Mouse (Mus musculus): Measurements from ENCODE around the gene Dnaja3. TPM values are rescaled to one million over a fixed set of nuclear protein-coding genes. Genes with fewer than 3 reads are reported as not detected.
A peak's percentile ranks its signal among the peaks of the same experiment; 100 is the strongest.
"Not testable (repeated sequence)": the region's sequence is repeated elsewhere in the genome, so short reads cannot be mapped to it uniquely, and the experiment has no call there.

The Dnaja3 gene
- polyA plus RNA-seq, 1 experiment from 2014 or later = 65.5 TPM

DNA sequence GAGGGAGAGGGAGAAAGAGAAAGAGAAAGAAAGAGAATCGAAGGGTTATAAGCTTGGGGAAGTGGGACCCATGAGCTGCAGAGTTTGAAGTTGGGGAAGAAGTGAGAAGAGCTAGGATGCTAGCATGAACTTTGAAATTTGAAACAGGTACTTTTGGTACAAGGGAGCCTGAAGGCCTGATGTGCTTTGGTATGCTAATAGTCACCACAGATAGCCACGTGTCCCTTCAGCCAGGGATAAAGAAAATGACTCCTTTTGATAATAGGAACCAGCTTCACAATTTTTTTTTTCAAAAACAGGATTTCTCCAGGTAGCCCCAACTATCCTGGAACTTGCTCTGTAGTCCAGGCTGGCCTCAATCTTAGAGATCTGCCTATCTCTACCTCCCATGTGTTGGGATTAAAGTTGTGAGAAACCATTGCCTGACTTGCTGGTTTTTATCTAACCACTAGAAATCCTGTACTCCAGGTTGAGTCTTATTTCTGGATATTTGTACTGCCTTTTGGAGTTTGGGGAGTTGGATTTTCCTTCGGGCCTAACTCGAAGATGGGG lies 42.9 kb downstream of the Dnaja3 start:
- Histone ChIP-seq H3K4me1 (peaks cover 34% of the 10 kb centered on the region), H3K9me3 (no peaks in the 10 kb centered on the region), H3K4me3 (peak overlapping the region; percentile 76), H3K9ac (no peak overlapping the region), H3K36me3 (replicated peaks) (peaks cover 3% of the 10 kb centered on the region; the same call in 1 of the 2 replicates), H3K27me3 (replicated peaks) (no peaks in the 10 kb centered on the region), H3K4me2 (peak overlapping the region; percentile 80; the same call in 1 of the 2 replicates), H3K27ac (no peak overlapping the region)
- ATAC-seq (replicated peaks) = no peak
- 76% methylated on average over 4 of the region's 4 CpGs for WGBS

DNA sequence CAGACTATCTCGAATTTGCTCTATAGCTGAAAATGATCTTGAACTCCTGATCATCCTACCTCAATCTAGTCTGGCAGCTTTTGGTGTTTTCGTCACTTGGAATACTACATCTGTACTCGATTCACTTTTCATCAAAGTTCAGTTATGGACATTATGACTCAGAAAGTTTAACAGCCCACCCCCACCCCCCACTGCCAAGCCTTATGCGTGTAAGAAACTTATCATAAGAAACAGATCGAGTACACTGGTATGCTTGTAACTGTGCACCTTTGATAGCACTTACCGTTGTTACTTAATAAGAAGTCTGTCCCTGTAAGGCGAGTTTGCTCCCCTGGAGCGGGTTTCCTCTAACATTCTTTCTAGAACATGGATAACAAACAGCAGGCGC lies 43.4 kb downstream of the Dnaja3 start:
- WGBS = 34% methylated on average over 9 of the region's 9 CpGs
- Histone ChIP-seq H3K27ac (peak overlapping the region; percentile 91), H3K36me3 (replicated peaks) (peaks cover 5% of the 10 kb centered on the region; the same call in 1 of the 2 replicates), H3K4me1 (peaks cover 31% of the 10 kb centered on the region), H3K27me3 (replicated peaks) (no peaks in the 10 kb centered on the region), H3K9ac (peak overlapping the region; percentile 86), H3K4me3 (peak overlapping the region; percentile 76), H3K9me3 (no peaks in the 10 kb centered on the region), H3K4me2 (peak overlapping the region; percentile 80)
- ATAC-seq (replicated peaks) = peak; percentile 3; the same call in 1 of the 2 replicates

DNA sequence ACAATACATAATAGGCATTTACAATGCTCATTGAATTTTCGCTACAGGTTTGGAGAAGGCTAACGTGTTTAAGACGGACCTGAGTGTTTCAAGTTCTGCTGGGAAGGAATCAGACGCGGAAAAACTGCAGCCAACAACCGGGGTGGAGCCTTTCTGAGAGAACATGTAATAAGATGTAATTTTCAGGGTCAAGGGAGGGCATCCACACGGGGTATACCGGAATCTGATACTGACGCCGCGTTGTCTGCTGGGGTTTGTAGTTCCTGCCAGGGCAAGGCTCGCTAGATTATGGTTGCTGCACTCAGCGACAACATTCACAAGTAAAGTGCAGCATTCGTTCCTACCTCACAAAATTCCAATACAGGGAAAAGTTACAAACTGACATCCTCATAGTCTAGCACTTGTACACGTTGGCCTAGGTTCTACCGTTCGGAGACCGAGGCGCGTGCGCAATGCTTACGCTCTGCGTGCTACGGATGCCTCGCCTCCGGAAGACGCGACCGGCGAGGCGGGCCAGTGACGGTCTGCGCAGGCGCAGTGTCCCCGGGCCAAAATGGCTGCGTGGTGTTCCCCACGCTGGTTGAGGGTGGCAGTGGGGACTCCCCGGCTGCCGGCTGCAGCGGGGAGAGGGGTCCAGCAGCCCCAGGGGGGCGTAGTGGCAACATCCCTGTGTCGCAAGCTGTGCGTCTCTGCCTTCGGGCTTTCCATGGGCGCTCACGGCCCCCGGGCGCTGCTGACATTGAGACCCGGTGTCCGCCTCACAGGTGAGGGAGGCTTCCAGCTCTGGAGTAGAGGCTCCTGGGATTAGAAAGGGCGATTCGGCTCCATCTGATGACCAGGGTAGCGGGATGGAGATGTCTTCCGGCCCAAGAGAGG lies 44.0 kb downstream of the Dnaja3 start:
- Histone ChIP-seq H3K9ac (peak overlapping the region; percentile 86), H3K36me3 (replicated peaks) (peaks cover 5% of the 10 kb centered on the region; the same call in 1 of the 2 replicates), H3K4me3 (peak overlapping the region; percentile 76), H3K27ac (peak overlapping the region; percentile 91), H3K4me2 (peak overlapping the region; percentile 80), H3K4me1 (peaks cover 25% of the 10 kb centered on the region), H3K27me3 (replicated peaks) (no peaks in the 10 kb centered on the region), H3K9me3 (no peaks in the 10 kb centered on the region)
- ATAC-seq (replicated peaks) = peak; percentile 89
- under 1% methylated on average over 54 of the region's 54 CpGs for WGBS

DNA sequence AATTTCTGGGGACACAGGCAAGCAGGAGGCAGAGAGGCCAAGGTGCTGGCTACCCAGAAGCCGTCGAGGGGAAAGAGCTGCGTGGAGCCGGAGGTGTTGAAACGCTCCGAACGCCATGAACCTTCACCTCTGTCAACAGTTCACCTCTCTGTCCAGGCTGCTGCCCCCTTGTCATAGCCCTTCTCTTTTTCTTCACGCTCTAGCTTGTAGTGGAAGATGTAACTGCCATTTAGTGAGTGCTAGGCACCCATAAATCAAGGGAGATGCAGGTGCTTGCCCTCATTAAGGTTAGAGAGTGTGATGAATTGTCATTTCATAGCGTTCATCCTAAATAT lies 44.6 kb downstream of the Dnaja3 start:
- Histone ChIP-seq H3K9ac (peak overlapping the region; percentile 86), H3K36me3 (replicated peaks) (peaks cover 10% of the 10 kb centered on the region; the same call in 1 of the 2 replicates), H3K9me3 (no peaks in the 10 kb centered on the region), H3K4me1 (peaks cover 20% of the 10 kb centered on the region), H3K4me2 (peak overlapping the region; percentile 80), H3K4me3 (peak overlapping the region; percentile 76), H3K27ac (peak overlapping the region; percentile 91), H3K27me3 (replicated peaks) (no peaks in the 10 kb centered on the region)
- peak; percentile 15; the same call in 1 of the 2 replicates for ATAC-seq (replicated peaks)
- WGBS = 4% methylated on average over 9 of the region's 9 CpGs

DNA sequence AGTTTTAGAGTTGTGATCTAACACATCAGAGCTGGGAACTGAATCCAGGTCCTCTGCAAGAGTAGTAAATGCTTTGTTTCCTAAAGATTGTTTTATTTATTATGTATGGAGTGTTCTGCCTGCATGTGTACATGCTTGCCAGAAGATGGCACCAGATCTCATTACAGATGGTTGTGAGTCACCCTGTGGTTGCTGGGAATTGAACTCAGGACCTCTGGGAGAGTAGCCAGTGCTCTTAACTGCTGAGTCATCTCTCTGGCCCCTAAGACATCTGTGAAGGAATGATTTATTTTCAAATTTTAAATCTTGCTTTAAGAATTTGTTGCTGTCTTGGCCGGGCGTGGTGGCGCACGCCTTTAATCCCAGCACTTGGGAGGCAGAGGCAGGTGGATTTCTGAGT lies 49.6 kb downstream of the Dnaja3 start:
- 97% methylated on average over 4 of the region's 4 CpGs for WGBS
- H3K36me3 ChIP-seq (replicated peaks) = peaks cover 38% of the 10 kb centered on the region
- ATAC-seq (replicated peaks); H3K9ac ChIP-seq; H3K27me3 ChIP-seq (replicated peaks); H3K27ac ChIP-seq; H3K9me3 ChIP-seq; H3K4me2 ChIP-seq; H3K4me3 ChIP-seq: not testable (repeated sequence)
- H3K4me1 ChIP-seq = peaks cover 13% of the 10 kb centered on the region

DNA sequence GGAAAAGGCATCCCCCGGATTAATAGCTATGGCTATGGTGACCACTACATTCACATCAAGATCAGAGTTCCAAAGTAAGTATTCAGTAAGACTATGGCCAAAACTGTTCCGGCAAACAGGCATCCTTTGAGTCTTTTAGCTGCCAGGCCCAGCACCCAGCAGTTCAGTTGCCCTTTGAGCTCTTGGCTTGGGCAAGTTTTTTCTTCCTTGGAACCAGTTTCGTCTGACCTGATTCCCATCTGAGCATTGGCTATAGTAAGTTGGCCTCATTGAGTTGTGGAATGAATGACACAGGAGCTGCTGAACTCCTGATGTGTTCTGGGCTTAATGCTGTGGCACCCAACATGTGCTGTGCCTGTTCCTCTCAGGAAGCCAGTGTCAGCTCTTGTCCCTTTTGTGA lies 61.4 kb downstream of the Dnaja3 start:
- H3K36me3 ChIP-seq (replicated peaks) = peaks cover 62% of the 10 kb centered on the region
- no peak overlapping the region for H3K9ac ChIP-seq
- no peak overlapping the region for H3K27ac ChIP-seq
- no peak overlapping the region for H3K4me3 ChIP-seq
- H3K9me3 ChIP-seq = no peaks in the 10 kb centered on the region
- no peaks in the 10 kb centered on the region for H3K4me1 ChIP-seq
- H3K4me2 ChIP-seq = no peak overlapping the region
- H3K27me3 ChIP-seq (replicated peaks) = no peaks in the 10 kb centered on the region
- WGBS = 94% methylated on average over 3 of the region's 3 CpGs
- ATAC-seq (replicated peaks) = no peak

DNA sequence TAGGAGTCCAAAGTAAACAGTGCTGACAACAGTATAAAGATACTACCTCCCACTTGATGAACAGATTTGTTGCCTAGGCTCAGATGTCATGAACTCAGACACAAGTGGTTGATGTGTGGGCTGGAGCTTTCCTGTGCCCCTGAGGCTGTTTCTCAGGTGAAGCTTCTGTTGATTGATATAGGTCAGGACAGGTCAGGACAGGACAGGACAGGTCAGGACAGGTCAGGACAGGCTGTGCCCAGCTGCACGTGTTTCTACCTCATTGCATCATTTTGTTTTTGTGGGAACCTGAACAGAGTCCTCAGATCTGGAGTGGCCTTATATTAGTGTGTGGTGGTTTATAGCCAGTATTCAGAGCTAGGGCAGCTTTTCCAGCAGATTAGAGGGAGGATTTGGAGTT lies 62.9 kb downstream of the Dnaja3 start:
- no peak overlapping the region for H3K9ac ChIP-seq
- H3K4me2 ChIP-seq = no peak overlapping the region
- no peak overlapping the region for H3K27ac ChIP-seq
- WGBS = 84% methylated on average over 1 of the region's 1 CpGs
- no peaks in the 10 kb centered on the region for H3K4me1 ChIP-seq
- no peak overlapping the region for H3K4me3 ChIP-seq
- H3K27me3 ChIP-seq (replicated peaks) = no peaks in the 10 kb centered on the region
- no peak for ATAC-seq (replicated peaks)
- no peaks in the 10 kb centered on the region for H3K9me3 ChIP-seq
- H3K36me3 ChIP-seq (replicated peaks) = peaks cover 60% of the 10 kb centered on the region

DNA sequence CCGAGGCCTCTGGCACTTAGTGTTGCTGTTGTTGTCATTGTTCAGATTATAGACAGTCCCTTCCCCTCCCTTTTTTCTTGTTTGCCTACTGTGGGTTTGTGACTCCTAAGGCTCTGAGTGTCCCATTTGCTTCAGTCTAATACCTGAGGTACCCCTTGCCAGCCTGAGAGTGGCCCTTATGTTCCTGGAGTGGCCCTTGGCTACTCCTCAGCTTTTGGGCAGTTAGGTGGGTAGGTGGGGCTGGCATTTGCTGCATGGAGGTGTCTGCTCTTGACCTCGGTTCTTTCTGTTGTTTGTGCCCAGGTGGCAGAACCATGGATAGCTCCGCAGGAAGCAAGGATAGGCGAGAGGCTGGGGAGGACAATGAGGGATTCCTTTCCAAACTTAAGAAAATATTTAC lies 65.8 kb downstream of the Dnaja3 start:
- H3K4me1 ChIP-seq = no peaks in the 10 kb centered on the region
- no peaks in the 10 kb centered on the region for H3K27me3 ChIP-seq (replicated peaks)
- ATAC-seq (replicated peaks) = no peak
- no peak overlapping the region for H3K4me2 ChIP-seq
- H3K9me3 ChIP-seq = no peaks in the 10 kb centered on the region
- no peak overlapping the region for H3K4me3 ChIP-seq
- H3K9ac ChIP-seq = no peak overlapping the region
- no peak overlapping the region for H3K27ac ChIP-seq
- 75% methylated on average over 4 of the region's 4 CpGs for WGBS
- peaks cover 60% of the 10 kb centered on the region for H3K36me3 ChIP-seq (replicated peaks)

DNA sequence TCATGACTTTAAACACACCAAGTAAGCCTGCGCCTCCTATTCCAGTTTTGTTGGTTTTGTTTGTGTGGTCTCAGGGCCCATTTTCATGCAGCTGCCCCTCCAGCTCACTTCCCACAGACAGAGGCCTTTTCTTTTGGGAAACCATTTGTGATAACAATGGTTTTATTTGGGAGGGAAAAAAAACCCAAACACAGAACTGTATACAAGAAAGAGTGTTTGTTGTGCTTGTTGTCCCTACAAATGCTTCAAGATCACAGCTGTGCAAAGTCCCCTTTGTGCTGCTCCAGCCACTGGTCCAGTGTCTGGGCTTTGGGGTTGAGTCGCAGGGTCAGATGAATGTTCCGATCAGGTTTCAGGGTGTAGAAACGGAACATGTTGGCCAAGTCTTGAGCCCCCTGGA lies 71.4 kb downstream of the Dnaja3 start:
- Histone ChIP-seq H3K27me3 (replicated peaks) (no peaks in the 10 kb centered on the region), H3K9me3 (no peaks in the 10 kb centered on the region), H3K9ac (no peak overlapping the region), H3K4me2 (no peak overlapping the region), H3K36me3 (replicated peaks) (peaks cover 38% of the 10 kb centered on the region), H3K4me3 (no peak overlapping the region), H3K27ac (no peak overlapping the region), H3K4me1 (no peaks in the 10 kb centered on the region)
- ATAC-seq (replicated peaks) = no peak
- 99% methylated on average over 4 of the region's 4 CpGs for WGBS

DNA sequence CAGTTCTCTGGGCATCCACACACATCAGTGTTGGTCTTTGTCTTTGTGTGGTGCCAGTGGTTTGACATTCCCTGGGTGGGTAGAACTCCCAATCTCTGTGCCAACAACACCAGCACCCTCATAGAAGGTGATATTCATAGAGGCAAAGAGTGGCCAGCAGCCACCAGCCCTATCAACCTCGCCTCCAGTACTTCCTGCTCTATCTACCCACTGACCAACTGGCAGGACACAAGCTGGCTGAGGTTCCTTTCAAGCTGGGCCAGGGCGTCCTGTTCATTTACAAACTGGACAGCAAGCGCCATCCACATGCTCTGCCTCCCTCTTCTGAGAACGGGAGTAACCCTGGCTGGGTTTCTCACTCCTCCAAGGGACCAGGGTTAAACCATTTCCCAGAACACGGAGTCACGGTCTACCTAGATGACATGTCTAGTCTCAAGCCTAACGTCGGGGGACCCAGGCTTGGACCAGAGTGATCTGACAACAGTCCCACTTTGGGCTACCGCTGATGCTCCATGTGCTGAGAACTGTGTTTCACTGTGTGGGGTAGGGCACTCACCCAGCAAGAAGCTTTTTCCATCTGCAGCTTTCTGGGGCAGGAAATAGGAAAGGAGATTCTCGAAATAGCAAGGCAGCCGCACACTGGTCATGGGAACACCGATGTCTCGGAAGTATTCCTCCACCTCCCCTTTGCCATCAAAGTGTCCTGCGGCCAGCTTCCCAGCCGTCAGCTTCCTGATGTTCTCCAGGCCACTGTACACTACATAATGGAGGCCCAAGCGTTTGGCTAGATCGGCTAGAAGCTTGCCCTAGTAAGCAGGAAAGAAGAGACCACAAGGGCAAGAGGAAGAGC lies 74.3 kb downstream of the Dnaja3 start:
- Histone ChIP-seq H3K4me2 (no peak overlapping the region), H3K9ac (no peak overlapping the region), H3K4me1 (peaks cover 9% of the 10 kb centered on the region), H3K27me3 (replicated peaks) (no peaks in the 10 kb centered on the region), H3K4me3 (no peak overlapping the region), H3K27ac (no peak overlapping the region), H3K9me3 (no peaks in the 10 kb centered on the region), H3K36me3 (replicated peaks) (peaks cover 21% of the 10 kb centered on the region; the same call in 1 of the 2 replicates)
- no peak for ATAC-seq (replicated peaks)
- 95% methylated on average over 17 of the region's 17 CpGs for WGBS

DNA sequence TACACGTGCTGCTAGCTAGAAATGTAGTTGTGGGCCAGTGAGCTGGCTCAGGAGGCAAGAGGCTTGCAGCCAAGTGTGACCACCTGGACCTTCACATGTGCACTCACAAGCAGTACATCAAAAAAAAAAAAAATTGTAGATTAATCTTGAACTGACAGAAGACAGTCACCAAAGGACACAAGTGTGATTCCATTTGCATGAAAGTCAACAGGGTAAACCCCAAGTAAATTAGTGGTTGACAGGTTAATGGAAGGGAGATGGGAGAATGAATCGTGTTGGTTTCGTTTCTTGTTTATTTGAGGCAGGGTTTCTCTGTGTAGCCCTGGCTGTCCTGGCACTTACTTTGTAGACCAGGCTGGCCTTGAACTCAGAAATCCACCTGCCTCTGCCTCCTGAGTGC lies 78.1 kb downstream of the Dnaja3 start:
- H3K4me3 ChIP-seq = peak overlapping the region; percentile 83
- no peaks in the 10 kb centered on the region for H3K27me3 ChIP-seq (replicated peaks)
- H3K9ac ChIP-seq = 0 out of 2 replicates have a peak overlapping the region, but pooled peaks have one; percentile 82
- H3K4me2 ChIP-seq = peak overlapping the region; percentile 92
- no peak for ATAC-seq (replicated peaks)
- H3K4me1 ChIP-seq = peaks cover 9% of the 10 kb centered on the region
- peaks cover 18% of the 10 kb centered on the region; the same call in 1 of the 2 replicates for H3K36me3 ChIP-seq (replicated peaks)
- H3K27ac ChIP-seq = no peak overlapping the region
- 58% methylated on average over 3 of the region's 3 CpGs for WGBS
- H3K9me3 ChIP-seq = no peaks in the 10 kb centered on the region
